Mouse (Mus musculus) neural tube, embryonic 12.5 days (tissue): ENCODE measurements at regions not wholly inside any gene's neighbourhood (a gene's known extent, or its start where the extent isn't known, plus 50 kb on each side); places are given as distances from the start of the nearest gene placed in this dataset.

ENCODE experiments used
- ATAC-seq: fragments of 200-750 bp; cut with Nextera tagmentation; 2 replicates; pipeline ENCODE4 v1.8.0; 2017; ENCODE audit warnings: low read depth, mild to moderate bottlenecking, moderate TSS enrichment, moderate library complexity; ENCODE audit not compliant: low FRiP score
- H3K27ac ChIP-seq: fragments of 300-500 bp; sonication (generic); 2 replicates; pipeline ENCODE4 v1.5.1; 2016
- H3K27me3 ChIP-seq: fragments of 300-500 bp; sonication (generic); replicated peaks from 2 replicates; pipeline ENCODE4 v1.6.1; 2016; ENCODE audit warnings: mild to moderate bottlenecking
- H3K36me3 ChIP-seq: fragments of 300-500 bp; sonication (generic); 2 replicates; pipeline ENCODE4 v1.6.1; 2016; ENCODE audit warnings: mild to moderate bottlenecking
- H3K4me1 ChIP-seq: fragments of 300-500 bp; sonication (generic); 2 replicates; pipeline ENCODE4 v1.6.1; 2016
- H3K4me2 ChIP-seq: fragments of 300-500 bp; sonication (generic); replicated peaks from 2 replicates; pipeline ENCODE4 v1.6.1; 2016; ENCODE audit warnings: mild to moderate bottlenecking
- H3K4me3 ChIP-seq: fragments of 300-500 bp; sonication (generic); 2 replicates; pipeline ENCODE4 v1.5.1; 2016
- H3K9ac ChIP-seq: fragments of 300-500 bp; sonication (generic); 2 replicates; pipeline ENCODE4 v1.6.1; 2016; ENCODE audit warnings: mild to moderate bottlenecking
- H3K9me3 ChIP-seq: fragments of 300-500 bp; sonication (generic); 2 replicates; pipeline ENCODE4 v1.6.1; 2016; ENCODE audit warnings: mild to moderate bottlenecking
- WGBS: fragments of 180-500 bp; shearing (Covaris S2); methylation state at CpG from one replicate; pipeline ENCODE4 v1.1.7; 2016; 5-methylcytosine and 5-hydroxymethylcytosine counted together

GRCm38 (mm10) chr9:46482859-46483443, 163.2 kb upstream of the 4931429L15Rik start:
- Histone ChIP-seq H3K4me3 (no peak overlapping the region), H3K36me3 (no peaks in the 10 kb centered on the region), H3K4me1 (peaks cover 31% of the 10 kb centered on the region), H3K4me2 (peak overlapping the region; percentile 41), H3K9me3 (no peaks in the 10 kb centered on the region), H3K27me3 (no peaks in the 10 kb centered on the region), H3K27ac (no peak overlapping the region), H3K9ac (no peak overlapping the region)
- no peak for ATAC-seq
- WGBS: 40% methylated on average over 5 of the region's 5 CpGs

DNA sequence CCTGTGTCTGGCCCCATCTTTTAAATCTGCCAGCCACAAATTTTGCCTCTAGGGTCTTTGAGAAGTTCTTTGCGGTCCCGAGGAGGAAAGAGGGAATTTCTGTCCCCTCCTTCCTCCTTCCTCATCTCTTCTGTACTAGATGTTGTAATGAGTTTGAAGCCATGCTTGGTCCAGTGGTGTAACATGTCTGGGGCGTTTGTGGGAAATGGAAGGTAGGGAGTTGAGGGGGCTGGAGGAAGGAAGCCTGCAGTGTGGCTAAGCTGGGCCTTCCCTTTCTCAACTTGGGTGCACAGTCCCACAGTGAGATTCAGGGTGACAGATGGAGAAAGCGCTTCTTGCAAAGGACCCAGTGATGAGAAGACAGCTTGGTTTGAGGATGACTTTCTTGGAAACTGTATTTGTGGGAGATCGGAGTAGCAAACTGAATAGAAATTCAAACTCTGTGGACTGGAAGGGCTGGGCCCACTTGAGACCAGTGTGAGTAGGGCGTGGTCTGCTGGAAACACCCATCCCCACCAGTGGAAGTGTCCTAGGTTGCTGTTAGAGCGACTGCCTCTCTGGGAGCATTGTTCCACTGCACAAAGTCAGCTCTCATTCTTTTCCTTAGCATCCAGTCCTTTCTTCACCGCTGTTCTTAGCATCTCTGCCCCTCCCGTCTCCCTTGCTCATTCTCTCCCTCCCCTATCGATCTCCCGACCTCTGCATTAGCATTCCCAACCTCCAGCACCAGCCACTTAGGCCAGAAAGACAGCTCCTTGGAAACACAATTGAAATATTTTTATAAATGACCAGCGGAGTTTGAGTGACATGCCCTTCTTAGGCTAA, 162.5 kb upstream of the 4931429L15Rik start:
- H3K4me2 ChIP-seq: peak overlapping the region; percentile 41
- no peaks in the 10 kb centered on the region for H3K27me3 ChIP-seq
- H3K9ac ChIP-seq: no peak overlapping the region
- H3K36me3 ChIP-seq: no peaks in the 10 kb centered on the region
- no peak overlapping the region for H3K4me3 ChIP-seq
- no peak for ATAC-seq
- 44% methylated on average over 12 of the region's 12 CpGs for WGBS
- no peaks in the 10 kb centered on the region for H3K9me3 ChIP-seq
- no peak overlapping the region for H3K27ac ChIP-seq
- peaks cover 31% of the 10 kb centered on the region for H3K4me1 ChIP-seq

- ATAC-seq: no peak
- H3K36me3 ChIP-seq: no peaks in the 10 kb centered on the region
- H3K4me2 ChIP-seq: no peak overlapping the region
- WGBS: 28% methylated on average over 7 of the region's 7 CpGs
- no peak overlapping the region for H3K4me3 ChIP-seq
- H3K9me3 ChIP-seq: no peaks in the 10 kb centered on the region
- H3K27ac ChIP-seq: no peak overlapping the region
- H3K27me3 ChIP-seq: no peaks in the 10 kb centered on the region
- peaks cover 31% of the 10 kb centered on the region for H3K4me1 ChIP-seq
- H3K9ac ChIP-seq: no peak overlapping the region
These were observed 161.7 kb upstream of the 4931429L15Rik start for GRCm38 (mm10) chr9:46481491-46481890.

DNA sequence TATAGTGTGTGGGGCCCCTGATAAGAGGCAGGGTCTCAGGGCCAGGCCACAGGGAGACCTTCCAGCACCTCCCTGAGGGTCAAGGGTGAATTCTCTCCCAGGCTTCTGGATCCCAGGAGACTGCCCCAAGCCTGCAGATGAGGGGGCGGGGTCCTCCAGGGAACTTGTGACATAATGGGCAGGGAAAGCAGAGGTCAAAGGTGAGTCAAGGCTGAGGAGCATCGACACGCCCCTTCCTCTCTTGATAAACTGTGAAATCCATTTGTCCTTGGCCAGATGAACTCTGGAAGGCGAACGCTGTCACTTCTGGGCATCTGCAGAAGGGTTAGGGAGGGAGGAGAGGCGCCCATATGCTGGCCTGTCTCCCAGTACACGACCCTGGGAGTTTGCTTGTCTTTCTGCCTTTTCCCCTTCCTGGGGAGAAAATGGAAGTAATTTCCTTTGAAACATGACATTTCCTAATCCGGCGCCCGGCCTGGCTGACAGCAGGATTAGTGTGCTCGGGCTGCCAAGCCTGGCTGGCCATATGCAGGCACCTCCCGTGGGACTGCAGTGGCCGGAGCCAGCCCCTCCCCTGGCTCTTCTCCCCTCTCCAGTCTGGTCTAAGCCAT, 160.4 kb upstream of the 4931429L15Rik start:
- H3K27ac ChIP-seq: no peak overlapping the region
- no peak for ATAC-seq
- no peaks in the 10 kb centered on the region for H3K27me3 ChIP-seq
- H3K4me2 ChIP-seq: peak overlapping the region; percentile 15; the same call in 1 of the 2 replicates
- no peaks in the 10 kb centered on the region for H3K36me3 ChIP-seq
- WGBS: 5% methylated on average over 13 of the region's 13 CpGs
- no peaks in the 10 kb centered on the region for H3K9me3 ChIP-seq
- H3K4me1 ChIP-seq: peaks cover 31% of the 10 kb centered on the region
- H3K4me3 ChIP-seq: no peak overlapping the region
- no peak overlapping the region for H3K9ac ChIP-seq

GRCm38 (mm10) chr9:46478611-46479010, 158.8 kb upstream of the 4931429L15Rik start:
- Histone ChIP-seq H3K36me3 (no peaks in the 10 kb centered on the region), H3K4me3 (no peak overlapping the region), H3K4me1 (peaks cover 31% of the 10 kb centered on the region), H3K9ac (no peak overlapping the region), H3K27ac (no peak overlapping the region), H3K4me2 (no peak overlapping the region), H3K9me3 (no peaks in the 10 kb centered on the region), H3K27me3 (no peaks in the 10 kb centered on the region)
- ATAC-seq: no peak
- WGBS: 53% methylated on average over 2 of the region's 2 CpGs

- Histone ChIP-seq H3K36me3 (no peaks in the 10 kb centered on the region), H3K27me3 (no peaks in the 10 kb centered on the region), H3K9ac (no peak overlapping the region), H3K4me2 (no peak overlapping the region), H3K4me1 (peaks cover 13% of the 10 kb centered on the region), H3K9me3 (no peaks in the 10 kb centered on the region), H3K27ac (no peak overlapping the region), H3K4me3 (no peak overlapping the region)
- WGBS: 60% methylated on average over 5 of the region's 5 CpGs
- no peak for ATAC-seq
These were observed 156.7 kb upstream of the 4931429L15Rik start for GRCm38 (mm10) chr9:46476516-46476915.

- Histone ChIP-seq H3K27me3 (no peaks in the 10 kb centered on the region), H3K4me2 (no peak overlapping the region), H3K27ac (no peak overlapping the region), H3K4me3 (no peak overlapping the region), H3K9me3 (no peaks in the 10 kb centered on the region), H3K9ac (no peak overlapping the region), H3K36me3 (no peaks in the 10 kb centered on the region), H3K4me1 (0 out of 2 replicates have a peak, but pooled peaks cover 7% of the 10 kb centered on the region)
- WGBS: 93% methylated on average over 10 of the region's 10 CpGs
- no peak for ATAC-seq
These were observed 153.9 kb upstream of the 4931429L15Rik start for GRCm38 (mm10) chr9:46473681-46474080.

GRCm38 (mm10) chr9:46469521-46469920, 149.7 kb upstream of the 4931429L15Rik start:
- ATAC-seq: no peak
- Histone ChIP-seq H3K27ac (no peak overlapping the region), H3K4me1 (peaks cover 11% of the 10 kb centered on the region), H3K36me3 (no peaks in the 10 kb centered on the region), H3K4me3 (no peak overlapping the region), H3K9me3 (no peaks in the 10 kb centered on the region), H3K9ac (no peak overlapping the region), H3K4me2 (no peak overlapping the region), H3K27me3 (no peaks in the 10 kb centered on the region)
- 86% methylated on average over 7 of the region's 7 CpGs for WGBS

- 21% methylated on average over 2 of the region's 2 CpGs for WGBS
- H3K36me3 ChIP-seq: no peaks in the 10 kb centered on the region
- no peak for ATAC-seq
- H3K27me3 ChIP-seq: no peaks in the 10 kb centered on the region
- peaks cover 11% of the 10 kb centered on the region for H3K4me1 ChIP-seq
- no peak overlapping the region for H3K9ac ChIP-seq
- no peak overlapping the region for H3K4me3 ChIP-seq
- no peaks in the 10 kb centered on the region for H3K9me3 ChIP-seq
- H3K27ac ChIP-seq: no peak overlapping the region
- H3K4me2 ChIP-seq: no peak overlapping the region
These were observed 148.5 kb upstream of the 4931429L15Rik start for GRCm38 (mm10) chr9:46468306-46468705.

- no peaks in the 10 kb centered on the region for H3K27me3 ChIP-seq
- H3K27ac ChIP-seq: no peak overlapping the region
- 34% methylated on average over 3 of the region's 3 CpGs for WGBS
- no peak overlapping the region for H3K4me2 ChIP-seq
- H3K4me3 ChIP-seq: no peak overlapping the region
- no peak for ATAC-seq
- H3K9me3 ChIP-seq: no peaks in the 10 kb centered on the region
- no peak overlapping the region for H3K9ac ChIP-seq
- H3K4me1 ChIP-seq: peaks cover 11% of the 10 kb centered on the region
- H3K36me3 ChIP-seq: no peaks in the 10 kb centered on the region
These were observed 147.9 kb upstream of the 4931429L15Rik start for GRCm38 (mm10) chr9:46467671-46468070.

DNA sequence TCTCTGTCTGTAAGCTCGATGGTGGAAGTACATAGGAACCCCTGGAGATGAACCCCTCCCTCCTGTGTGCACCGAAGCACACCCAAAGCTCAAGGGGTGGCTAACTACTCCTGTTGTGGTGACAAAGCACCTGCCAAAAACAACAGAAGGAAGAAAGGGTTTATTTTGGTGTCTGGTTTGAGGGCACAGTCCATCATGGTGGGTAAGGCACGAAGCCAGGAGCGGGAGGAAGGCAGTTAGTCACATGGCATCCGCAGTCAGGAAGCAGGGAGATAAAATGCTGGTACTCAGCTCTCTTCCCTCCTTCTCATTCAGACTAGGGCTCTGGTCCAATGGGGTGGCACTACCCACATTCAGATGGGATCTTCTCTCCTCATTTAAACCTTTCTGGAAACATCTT, 142.9 kb upstream of the 4931429L15Rik start:
- 93% methylated on average over 5 of the region's 5 CpGs for WGBS
- Histone ChIP-seq H3K4me1 (no peaks in the 10 kb centered on the region), H3K4me2 (no peak overlapping the region), H3K4me3 (no peak overlapping the region), H3K27me3 (no peaks in the 10 kb centered on the region), H3K9me3 (no peaks in the 10 kb centered on the region), H3K36me3 (no peaks in the 10 kb centered on the region), H3K9ac (no peak overlapping the region), H3K27ac (no peak overlapping the region)
- ATAC-seq: no peak

DNA sequence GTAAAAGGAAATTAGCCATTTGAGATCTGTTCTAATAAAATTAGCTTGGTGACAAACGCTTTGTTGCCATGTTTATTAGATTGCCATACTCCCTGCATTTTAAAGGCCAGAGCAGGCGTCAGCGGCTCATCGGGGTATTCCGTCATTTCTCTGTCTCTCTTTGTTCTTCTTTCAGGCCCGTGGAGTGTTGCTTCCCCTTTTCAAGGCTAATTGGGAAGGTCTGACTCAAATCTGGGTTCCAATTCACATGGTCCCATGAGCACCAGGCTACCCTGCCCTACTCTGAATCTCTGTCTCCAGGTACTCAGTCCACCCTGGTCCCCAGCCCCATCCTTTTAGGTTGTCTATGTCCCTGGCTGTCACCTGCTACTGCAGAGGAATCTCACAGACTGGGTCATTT, 138.2 kb upstream of the 4931429L15Rik start:
- Histone ChIP-seq H3K4me2 (no peak overlapping the region), H3K9ac (no peak overlapping the region), H3K27me3 (no peaks in the 10 kb centered on the region), H3K27ac (no peak overlapping the region), H3K4me1 (peaks cover 10% of the 10 kb centered on the region), H3K4me3 (no peak overlapping the region), H3K9me3 (no peaks in the 10 kb centered on the region), H3K36me3 (no peaks in the 10 kb centered on the region)
- no peak for ATAC-seq
- WGBS: 71% methylated on average over 6 of the region's 6 CpGs
